Mouse (Mus musculus): ENCODE results near the gene Il1rapl1. TPM values are rescaled to one million over a fixed set of nuclear protein-coding genes. Genes with fewer than 3 reads are reported as not detected.

Gene Il1rapl1
- polyA plus RNA-seq, 1 experiment from 2014 or later, result 2.7 TPM

GRCm38 (mm10) chrX:88070368-88070767, 45.1 kb downstream of the Il1rapl1 start:
- no peak for ATAC-seq
- H3K4me1 ChIP-seq, result no peaks in the 10 kb centered on the region
- no peak overlapping the region for H3K9ac ChIP-seq
- H3K27ac ChIP-seq, result no peak overlapping the region
- H3K36me3 ChIP-seq (ENCODE audit: poor library complexity, severe bottlenecking), result no peaks in the 10 kb centered on the region
- WGBS, result 73% methylated on average over 3 of the region's 3 CpGs
- H3K4me2 ChIP-seq, result no peak overlapping the region
- no peaks in the 10 kb centered on the region for H3K27me3 ChIP-seq
- no peak overlapping the region for H3K4me3 ChIP-seq
- no peaks in the 10 kb centered on the region for H3K9me3 ChIP-seq (replicated peaks)

GRCm38 (mm10) chrX:88043556-88043955, 71.9 kb downstream of the Il1rapl1 start:
- Histone ChIP-seq H3K9ac (no peak overlapping the region), H3K4me1 (no peaks in the 10 kb centered on the region), H3K9me3 (replicated peaks) (no peaks in the 10 kb centered on the region), H3K27ac (no peak overlapping the region), H3K27me3 (no peaks in the 10 kb centered on the region), H3K4me2 (no peak overlapping the region), H3K4me3 (no peak overlapping the region), H3K36me3 (ENCODE audit: poor library complexity, severe bottlenecking) (no peaks in the 10 kb centered on the region)
- WGBS, result 88% methylated on average over 1 of the region's 1 CpGs
- no peak for ATAC-seq

- no peak overlapping the region for H3K9ac ChIP-seq
- no peaks in the 10 kb centered on the region for H3K4me1 ChIP-seq
- H3K9me3 ChIP-seq (replicated peaks), result no peaks in the 10 kb centered on the region
- 71% methylated on average over 1 of the region's 1 CpGs for WGBS
- no peaks in the 10 kb centered on the region for H3K27me3 ChIP-seq
- H3K4me2 ChIP-seq, result no peak overlapping the region
- H3K27ac ChIP-seq, result no peak overlapping the region
- no peaks in the 10 kb centered on the region for H3K36me3 ChIP-seq (ENCODE audit: poor library complexity, severe bottlenecking)
- no peak overlapping the region for H3K4me3 ChIP-seq
- no peak for ATAC-seq
Observed at GRCm38 (mm10) chrX:88038984-88039383, 76.5 kb downstream of the Il1rapl1 start.

- 75% methylated on average over 1 of the region's 1 CpGs for WGBS
Observed at GRCm38 (mm10) chrX:87897172-87897571, 218.3 kb downstream of the Il1rapl1 start.

GRCm38 (mm10) chrX:87891916-87892315, 223.5 kb downstream of the Il1rapl1 start:
- no peak for ATAC-seq
- H3K9me3 ChIP-seq (replicated peaks), result no peaks in the 10 kb centered on the region
- H3K4me2 ChIP-seq, result no peak overlapping the region
- H3K36me3 ChIP-seq (ENCODE audit: poor library complexity, severe bottlenecking), result no peaks in the 10 kb centered on the region
- no peak overlapping the region for H3K27ac ChIP-seq
- H3K4me3 ChIP-seq, result no peak overlapping the region
- no peaks in the 10 kb centered on the region for H3K27me3 ChIP-seq
- no peaks in the 10 kb centered on the region for H3K4me1 ChIP-seq
- no peak overlapping the region for H3K9ac ChIP-seq

More at GRCm38 (mm10) chrX:87897172-87897571, 218.3 kb downstream of the Il1rapl1 start:
- Histone ChIP-seq H3K36me3 (ENCODE audit: poor library complexity, severe bottlenecking) (no peaks in the 10 kb centered on the region), H3K4me3 (no peak overlapping the region), H3K9me3 (replicated peaks) (no peaks in the 10 kb centered on the region), H3K9ac (no peak overlapping the region), H3K27me3 (no peaks in the 10 kb centered on the region), H3K4me2 (no peak overlapping the region), H3K4me1 (no peaks in the 10 kb centered on the region), H3K27ac (no peak overlapping the region)
- ATAC-seq, result no peak

- H3K36me3 ChIP-seq (ENCODE audit: poor library complexity, severe bottlenecking), result no peaks in the 10 kb centered on the region
- H3K27ac ChIP-seq, result no peak overlapping the region
- no peaks in the 10 kb centered on the region for H3K27me3 ChIP-seq
- H3K9ac ChIP-seq, result no peak overlapping the region
- H3K9me3 ChIP-seq (replicated peaks), result no peaks in the 10 kb centered on the region
- H3K4me2 ChIP-seq, result no peak overlapping the region
- 50% methylated on average over 2 of the region's 2 CpGs for WGBS
- ATAC-seq, result peak; percentile 36; the same call in 1 of the 2 replicates
- no peak overlapping the region for H3K4me3 ChIP-seq
- H3K4me1 ChIP-seq, result no peaks in the 10 kb centered on the region
Observed at GRCm38 (mm10) chrX:87854107-87854506, 261.3 kb downstream of the Il1rapl1 start.

- Histone ChIP-seq H3K9ac (no peak overlapping the region), H3K4me1 (no peaks in the 10 kb centered on the region), H3K27me3 (no peaks in the 10 kb centered on the region), H3K27ac (no peak overlapping the region), H3K9me3 (replicated peaks) (no peaks in the 10 kb centered on the region), H3K4me3 (no peak overlapping the region), H3K4me2 (no peak overlapping the region), H3K36me3 (ENCODE audit: poor library complexity, severe bottlenecking) (no peaks in the 10 kb centered on the region)
- ATAC-seq, result no peak
Observed at GRCm38 (mm10) chrX:87813884-87814283, 301.6 kb downstream of the Il1rapl1 start.

GRCm38 (mm10) chrX:87807717-87808116, 307.7 kb downstream of the Il1rapl1 start:
- Histone ChIP-seq H3K4me3 (no peak overlapping the region), H3K36me3 (ENCODE audit: poor library complexity, severe bottlenecking) (no peaks in the 10 kb centered on the region), H3K4me2 (no peak overlapping the region), H3K27me3 (no peaks in the 10 kb centered on the region), H3K9ac (no peak overlapping the region), H3K4me1 (no peaks in the 10 kb centered on the region), H3K9me3 (replicated peaks) (no peaks in the 10 kb centered on the region), H3K27ac (no peak overlapping the region)
- no peak for ATAC-seq
- whole genome bisulfite sequencing, result 31% methylated on average over 1 of the region's 1 CpGs

- H3K4me2 ChIP-seq, result no peak overlapping the region
- no peak overlapping the region for H3K27ac ChIP-seq
- H3K4me1 ChIP-seq, result no peaks in the 10 kb centered on the region
- no peak overlapping the region for H3K9ac ChIP-seq
- no peaks in the 10 kb centered on the region for H3K36me3 ChIP-seq (ENCODE audit: poor library complexity, severe bottlenecking)
- no peaks in the 10 kb centered on the region for H3K27me3 ChIP-seq
- no peak overlapping the region for H3K4me3 ChIP-seq
- no peak for ATAC-seq
- H3K9me3 ChIP-seq (replicated peaks), result no peaks in the 10 kb centered on the region
Observed at GRCm38 (mm10) chrX:87793011-87793410, 322.4 kb downstream of the Il1rapl1 start.

- 50% methylated on average over 2 of the region's 2 CpGs for WGBS
- Histone ChIP-seq H3K4me3 (no peak overlapping the region), H3K4me2 (no peak overlapping the region), H3K36me3 (ENCODE audit: poor library complexity, severe bottlenecking) (no peaks in the 10 kb centered on the region), H3K9ac (no peak overlapping the region), H3K27ac (no peak overlapping the region), H3K9me3 (replicated peaks) (no peaks in the 10 kb centered on the region), H3K4me1 (no peaks in the 10 kb centered on the region), H3K27me3 (no peaks in the 10 kb centered on the region)
- ATAC-seq, result peak; percentile 61; the same call in 1 of the 2 replicates
Observed at GRCm38 (mm10) chrX:87710589-87710988, 404.9 kb downstream of the Il1rapl1 start.

- WGBS, result 94% methylated on average over 1 of the region's 1 CpGs
- Histone ChIP-seq H3K36me3 (ENCODE audit: poor library complexity, severe bottlenecking) (no peaks in the 10 kb centered on the region), H3K9me3 (replicated peaks) (no peaks in the 10 kb centered on the region), H3K4me3 (no peak overlapping the region), H3K27ac (no peak overlapping the region), H3K27me3 (no peaks in the 10 kb centered on the region), H3K4me1 (no peaks in the 10 kb centered on the region), H3K9ac (no peak overlapping the region), H3K4me2 (no peak overlapping the region)
- ATAC-seq, result no peak
Observed at GRCm38 (mm10) chrX:87663856-87664255, 451.6 kb downstream of the Il1rapl1 start.

GRCm38 (mm10) chrX:87655644-87656043, 459.8 kb downstream of the Il1rapl1 start:
- Histone ChIP-seq H3K4me1 (no peaks in the 10 kb centered on the region), H3K9ac (no peak overlapping the region), H3K4me3 (no peak overlapping the region), H3K9me3 (replicated peaks) (no peaks in the 10 kb centered on the region), H3K27me3 (no peaks in the 10 kb centered on the region), H3K4me2 (no peak overlapping the region), H3K36me3 (ENCODE audit: poor library complexity, severe bottlenecking) (no peaks in the 10 kb centered on the region), H3K27ac (no peak overlapping the region)
- ATAC-seq, result no peak
- WGBS, result 23% methylated on average over 2 of the region's 2 CpGs

GRCm38 (mm10) chrX:87600914-87601313, 514.5 kb downstream of the Il1rapl1 start:
- ATAC-seq, result no peak
- H3K4me1 ChIP-seq, result no peaks in the 10 kb centered on the region
- no peaks in the 10 kb centered on the region for H3K27me3 ChIP-seq
- no peaks in the 10 kb centered on the region for H3K36me3 ChIP-seq (ENCODE audit: poor library complexity, severe bottlenecking)
- H3K27ac ChIP-seq, result no peak overlapping the region
- H3K9me3 ChIP-seq (replicated peaks), result no peaks in the 10 kb centered on the region
- no peak overlapping the region for H3K9ac ChIP-seq
- H3K4me2 ChIP-seq, result no peak overlapping the region
- no peak overlapping the region for H3K4me3 ChIP-seq

Measured in forebrain, embryonic 13.5 days (tissue).